24 mouse cellular contexts compared by ENCODE assay signal in genomic region chr4:29130485-29130884, GRCm38 (mm10).
"Had no signal": no experiment of that assay in that cellular context is flagged by ENCODE, and none has a peak within 500 bp of the region (broad histone marks: within the 10 kb centered on the region; RNA-seq: fewer than 3 reads in every experiment).

No protein-coding gene starts in this region.

- H3K36me3 ChIP-seq: heart, embryonic 10.5 days; heart, embryonic 12.5 days; hindbrain, embryonic 10.5 days; hindbrain, embryonic 12.5 days; intestine, embryonic 15.5 days; limb, embryonic 10.5 days; limb, embryonic 12.5 days had no signal

- H3K4me1 ChIP-seq: heart, embryonic 10.5 days; hindbrain, embryonic 12.5 days had no signal

- H3K4me2 ChIP-seq: heart, embryonic 12.5 days; hindbrain, embryonic 12.5 days; hindbrain, embryonic 14.5 days; intestine, embryonic 15.5 days; limb, embryonic 12.5 days had no signal

- H3K27ac ChIP-seq: gastrocnemius, adult 2 months; heart, embryonic 10.5 days; hindbrain, embryonic 10.5 days; hindbrain, embryonic 12.5 days; hindbrain, embryonic 14.5 days; intestine, embryonic 15.5 days; layer of hippocampus, adult 2 months; left cerebral cortex, adult 2 months; limb, embryonic 10.5 days; limb, embryonic 12.5 days had no signal

- H3K9ac ChIP-seq: heart, embryonic 12.5 days; hindbrain, embryonic 12.5 days; hindbrain, embryonic 14.5 days; intestine, embryonic 15.5 days; limb, embryonic 12.5 days had no signal

- ATAC-seq: forebrain, embryonic 16.5 days; hindbrain, embryonic 16.5 days; inflammation-experienced regulatory T-cells, adult 6 months; intestine, embryonic 15.5 days; intestine, postnatal 0 days had no signal

- H3K9me3 ChIP-seq: heart, embryonic 10.5 days; heart, embryonic 12.5 days; hindbrain, embryonic 10.5 days; hindbrain, embryonic 12.5 days; intestine, embryonic 15.5 days; limb, embryonic 10.5 days; limb, embryonic 12.5 days had no signal

- H3K27me3 ChIP-seq: heart, embryonic 12.5 days; hindbrain, embryonic 12.5 days; intestine, embryonic 15.5 days had no signal

- H3K4me3 ChIP-seq: gastrocnemius, adult 2 months; heart, embryonic 10.5 days; heart, embryonic 12.5 days; hindbrain, embryonic 10.5 days; hindbrain, embryonic 12.5 days; intestine, embryonic 15.5 days; layer of hippocampus, adult 2 months; left cerebral cortex, adult 2 months; limb, embryonic 10.5 days; limb, embryonic 12.5 days had no signal

- DNase-seq: gastrocnemius, adult 2 months; gastrocnemius, postnatal 14 days; heart, adult 18-20 months; heart, postnatal 10 days; heart, postnatal 4 days; kidney, adult 18-20 months; kidney, adult 8-10 months; kidney, postnatal 10 days; kidney, postnatal 25 days; kidney, postnatal 4 days had no signal
